Mouse (Mus musculus) liver, embryonic 13.5 days (tissue): Measurements from ENCODE around the gene Fam186b. TPM values are rescaled to one million over a fixed set of nuclear protein-coding genes. Genes with fewer than 3 reads are reported as not detected.
A peak's percentile ranks its signal among the peaks of the same experiment; 100 is the strongest.
"Not testable (repeated sequence)": the region's sequence is repeated elsewhere in the genome, so short reads cannot be mapped to it uniquely, and the experiment has no call there.

Source experiments
- ATAC-seq: fragments of 200-750 bp; cut with Nextera tagmentation; 2 replicates; pipeline ENCODE4 v1.8.0; 2017; ENCODE audit warnings: low read depth, mild to moderate bottlenecking, moderate number of reproducible peaks, moderate library complexity
- DNase-seq: peaks from one replicate; pipeline ENCODE4 v3.0.0; 2022
- H3K27ac ChIP-seq: fragments of 300-500 bp; sonication (generic); 2 replicates; pipeline ENCODE4 v1.5.1; 2015; ENCODE audit warnings: moderate library complexity, mild to moderate bottlenecking, inconsistent platforms
- H3K27me3 ChIP-seq: fragments of 300-500 bp; sonication (generic); 2 replicates; pipeline ENCODE4 v1.6.1; 2015; ENCODE audit warnings: mild to moderate bottlenecking, inconsistent platforms
- H3K36me3 ChIP-seq: fragments of 300-500 bp; sonication (generic); 2 replicates; pipeline ENCODE4 v1.6.1; 2015; ENCODE audit warnings: mild to moderate bottlenecking, inconsistent platforms
- H3K4me1 ChIP-seq: fragments of 300-500 bp; sonication (generic); replicated peaks from 2 replicates; pipeline ENCODE4 v1.6.1; 2015; ENCODE audit warnings: inconsistent platforms
- H3K4me2 ChIP-seq: fragments of 300-500 bp; sonication (generic); 2 replicates; pipeline ENCODE4 v1.6.1; 2015; ENCODE audit warnings: inconsistent platforms, mild to moderate bottlenecking, moderate library complexity
- H3K4me3 ChIP-seq: fragments of 300-500 bp; sonication (generic); replicated peaks from 2 replicates; pipeline ENCODE4 v1.5.1; 2015; ENCODE audit warnings: mild to moderate bottlenecking, inconsistent platforms
- H3K9ac ChIP-seq: fragments of 300-500 bp; sonication (generic); 2 replicates; pipeline ENCODE4 v1.6.1; 2015; ENCODE audit warnings: mild to moderate bottlenecking, inconsistent platforms
- H3K9me3 ChIP-seq: fragments of 300-500 bp; sonication (generic); replicated peaks from 2 replicates; pipeline ENCODE4 v1.6.1; 2016; ENCODE audit warnings: inconsistent platforms
- WGBS: fragments of 180-500 bp; shearing (Covaris S2); methylation state at CpG from one replicate; pipeline ENCODE4 v1.1.7; 2015; ENCODE audit not compliant: insufficient replicate concordance; 5-methylcytosine and 5-hydroxymethylcytosine counted together
- polyA plus RNA-seq: library from polyadenylated mRNA; unstranded; fragments of >200 nt; fragmentation: Nextera tagmentation; extraction: Ambion mirVana; gene quantifications from 2 replicates; pipeline ENCODE4 v1.2.1, GENCODE M21; 2015

Fam186b gene
- polyA plus RNA-seq, 1 experiment from 2014 or later: not detected

- H3K36me3 ChIP-seq: no peaks in the 10 kb centered on the region
- no peak for DNase-seq
- 75% methylated on average over 6 of the region's 6 CpGs for WGBS
- no peak for ATAC-seq
- H3K4me3 ChIP-seq: no peak overlapping the region
- H3K4me1 ChIP-seq: peaks cover 37% of the 10 kb centered on the region
- no peaks in the 10 kb centered on the region for H3K9me3 ChIP-seq
- no peak overlapping the region for H3K9ac ChIP-seq
- H3K27ac ChIP-seq: no peak overlapping the region
- no peak overlapping the region for H3K4me2 ChIP-seq
- no peaks in the 10 kb centered on the region for H3K27me3 ChIP-seq
Observed at GRCm38 (mm10) chr15:99255241-99255749, 40.4 kb downstream of the Fam186b start.

- H3K4me2 ChIP-seq: no peak overlapping the region
- ATAC-seq: no peak
- H3K27me3 ChIP-seq: no peaks in the 10 kb centered on the region
- no peak overlapping the region for H3K9ac ChIP-seq
- peaks cover 33% of the 10 kb centered on the region for H3K4me1 ChIP-seq
- H3K27ac ChIP-seq: no peak overlapping the region
- WGBS: 67% methylated on average over 2 of the region's 2 CpGs
- peaks cover 4% of the 10 kb centered on the region; the same call in 1 of the 2 replicates for H3K36me3 ChIP-seq
- H3K4me3 ChIP-seq: no peak overlapping the region
- DNase-seq: no peak
- H3K9me3 ChIP-seq: no peaks in the 10 kb centered on the region
Observed at GRCm38 (mm10) chr15:99254477-99255005, 41.1 kb downstream of the Fam186b start.

GRCm38 (mm10) chr15:99253772-99254171 is 41.9 kb downstream of the Fam186b start:
- 74% methylated on average over 6 of the region's 6 CpGs for WGBS
- no peak for DNase-seq
- ATAC-seq: no peak
- no peaks in the 10 kb centered on the region for H3K9me3 ChIP-seq
- peaks cover 28% of the 10 kb centered on the region for H3K4me1 ChIP-seq
- peaks cover 10% of the 10 kb centered on the region; the same call in 1 of the 2 replicates for H3K36me3 ChIP-seq
- H3K9ac ChIP-seq: no peak overlapping the region
- no peaks in the 10 kb centered on the region for H3K27me3 ChIP-seq
- H3K4me3 ChIP-seq: no peak overlapping the region
- H3K4me2 ChIP-seq: no peak overlapping the region
- H3K27ac ChIP-seq: no peak overlapping the region

DNA sequence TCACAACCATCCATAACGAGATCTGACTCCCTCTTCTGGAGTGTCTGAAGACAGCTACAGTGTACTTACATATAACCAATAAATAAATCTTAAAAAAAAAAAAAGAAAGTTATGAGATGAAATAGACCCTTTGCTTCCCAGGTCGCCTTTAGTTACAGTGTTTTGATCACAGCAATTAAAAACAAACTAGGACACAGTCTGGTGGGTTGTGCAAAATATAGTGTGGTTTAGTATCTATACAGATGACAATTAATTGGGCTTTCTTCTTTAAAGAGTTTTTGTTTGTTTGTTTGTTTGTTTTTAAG is 42.6 kb downstream of the Fam186b start:
- Histone ChIP-seq H3K36me3 (peaks cover 15% of the 10 kb centered on the region; the same call in 1 of the 2 replicates), H3K4me3 (peak overlapping the region; percentile 65; the same call in 1 of the 2 replicates), H3K4me1 (peaks cover 28% of the 10 kb centered on the region), H3K4me2 (peak overlapping the region; percentile 92)
- 47% methylated on average over 2 of the region's 2 CpGs for WGBS
- H3K9ac ChIP-seq, DNase-seq, H3K27ac ChIP-seq, H3K9me3 ChIP-seq, ATAC-seq, H3K27me3 ChIP-seq: not testable (repeated sequence)

- Histone ChIP-seq H3K4me2 (peak overlapping the region; percentile 92), H3K9ac (peak overlapping the region; percentile 72), H3K4me3 (peak overlapping the region; percentile 65), H3K27ac (peak overlapping the region; percentile 92), H3K9me3 (no peaks in the 10 kb centered on the region), H3K4me1 (peaks cover 28% of the 10 kb centered on the region), H3K36me3 (peaks cover 21% of the 10 kb centered on the region), H3K27me3 (no peaks in the 10 kb centered on the region)
- DNase-seq (no peak), ATAC-seq (peak; percentile 13; the same call in 1 of the 2 replicates)
- WGBS: 4% methylated on average over 22 of the region's 22 CpGs
Observed at GRCm38 (mm10) chr15:99252381-99253174, 43.1 kb downstream of the Fam186b start.

GRCm38 (mm10) chr15:99251626-99252380 is 43.9 kb downstream of the Fam186b start, which contains the start of gene Mcrs1:
Gene Mcrs1 (minus strand): TSS chr15:99251961.
- peaks cover 29% of the 10 kb centered on the region for H3K36me3 ChIP-seq
- no peaks in the 10 kb centered on the region for H3K9me3 ChIP-seq
- peak within 1 kb of the TSS; percentile 65 for H3K4me3 ChIP-seq
- H3K27me3 ChIP-seq: no peaks in the 10 kb centered on the region
- peak within 1 kb of the TSS; percentile 72 for H3K9ac ChIP-seq
- peak within 1 kb of the TSS; percentile 92 for H3K27ac ChIP-seq
- WGBS: under 1% methylated on average over 52 of the region's 52 CpGs
- H3K4me1 ChIP-seq: peaks cover 28% of the 10 kb centered on the region
- ATAC-seq (peak; percentile 87), DNase-seq (peak; percentile 93)
- H3K4me2 ChIP-seq: peak within 1 kb of the TSS; percentile 92

GRCm38 (mm10) chr15:99251111-99251510 is 44.6 kb downstream of the Fam186b start:
- H3K27me3 ChIP-seq, H3K27ac ChIP-seq, H3K9me3 ChIP-seq: not testable (repeated sequence)
- WGBS: under 1% methylated on average over 14 of the region's 15 CpGs
- DNase-seq (peak; percentile 24), ATAC-seq (peak; percentile 24)
- Histone ChIP-seq H3K9ac (peak overlapping the region; percentile 68), H3K4me1 (peaks cover 28% of the 10 kb centered on the region), H3K36me3 (peaks cover 36% of the 10 kb centered on the region), H3K4me2 (peak overlapping the region; percentile 92), H3K4me3 (peak overlapping the region; percentile 65)

DNA sequence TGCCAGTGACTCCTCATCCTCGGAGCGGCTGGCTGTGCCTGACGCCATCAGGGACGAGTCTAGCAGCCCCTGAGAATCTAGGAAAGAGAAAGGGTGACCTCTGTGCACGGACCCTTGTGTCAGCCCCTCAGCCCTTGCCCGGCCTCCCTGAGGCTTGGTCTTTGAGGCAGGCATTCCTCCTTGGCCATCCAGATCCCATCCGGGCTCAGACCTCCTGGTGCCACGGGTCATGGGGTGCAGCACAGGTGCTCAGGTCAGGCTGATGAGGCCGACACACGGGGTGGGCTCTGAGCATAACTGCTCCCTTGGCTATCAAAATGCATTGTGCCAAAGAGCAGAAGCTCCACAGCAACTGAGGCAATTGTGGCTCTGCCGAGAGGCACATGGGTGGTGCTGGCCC is 45.8 kb downstream of the Fam186b start:
- no peaks in the 10 kb centered on the region for H3K27me3 ChIP-seq
- peak overlapping the region; percentile 92; the same call in 1 of the 2 replicates for H3K4me2 ChIP-seq
- H3K9me3 ChIP-seq: no peaks in the 10 kb centered on the region
- no peak overlapping the region for H3K27ac ChIP-seq
- H3K9ac ChIP-seq: no peak overlapping the region
- WGBS: 83% methylated on average over 11 of the region's 11 CpGs
- H3K36me3 ChIP-seq: peaks cover 47% of the 10 kb centered on the region
- no peak for ATAC-seq
- H3K4me3 ChIP-seq: no peak overlapping the region
- H3K4me1 ChIP-seq: peaks cover 28% of the 10 kb centered on the region
- DNase-seq: no peak

DNA sequence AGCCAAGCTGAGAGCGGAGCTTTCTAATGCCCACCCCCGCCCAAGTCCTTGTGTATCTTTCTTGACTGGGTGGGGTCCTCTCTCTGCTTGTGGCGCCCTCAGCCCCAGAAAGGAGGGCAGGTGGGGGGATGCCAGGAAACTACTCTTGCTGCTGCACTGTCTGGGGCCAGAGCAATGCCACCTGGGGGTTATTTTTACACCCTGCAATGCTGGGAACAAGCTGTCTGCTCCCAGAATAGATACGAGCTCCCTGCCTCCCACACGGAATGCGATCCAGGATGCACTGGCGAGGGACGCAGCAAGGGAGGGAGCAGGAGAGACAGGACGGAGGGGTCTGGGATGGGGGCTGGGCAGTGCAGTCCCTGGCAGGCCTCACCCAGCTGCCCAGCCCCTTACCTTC is 46.7 kb downstream of the Fam186b start:
- H3K4me2 ChIP-seq: no peak overlapping the region
- H3K27me3 ChIP-seq: no peaks in the 10 kb centered on the region
- H3K4me3 ChIP-seq: no peak overlapping the region
- 83% methylated on average over 9 of the region's 9 CpGs for WGBS
- H3K9me3 ChIP-seq: no peaks in the 10 kb centered on the region
- peaks cover 20% of the 10 kb centered on the region for H3K4me1 ChIP-seq
- H3K27ac ChIP-seq: no peak overlapping the region
- no peak for ATAC-seq
- no peak for DNase-seq
- H3K9ac ChIP-seq: no peak overlapping the region
- H3K36me3 ChIP-seq: peaks cover 57% of the 10 kb centered on the region

DNA sequence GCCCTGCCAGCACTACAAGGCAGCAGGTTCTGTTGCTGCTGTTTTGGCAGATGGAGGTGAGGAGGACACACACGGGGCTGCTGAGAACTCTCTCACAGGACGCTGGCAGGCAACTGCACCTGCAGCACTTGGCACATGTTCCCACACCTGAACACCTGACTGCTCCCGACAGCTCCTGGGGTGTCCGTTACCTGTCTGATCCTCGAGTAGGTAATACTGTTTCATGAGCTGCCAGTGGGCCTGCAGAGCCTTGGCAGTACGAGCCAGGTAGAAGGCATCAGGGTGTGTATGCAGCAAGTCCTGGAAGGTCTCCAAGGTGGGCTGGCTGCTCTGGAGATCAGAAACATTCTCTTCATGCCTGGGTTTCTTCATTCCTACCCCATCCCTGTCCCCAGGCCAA is 49.0 kb downstream of the Fam186b start:
- H3K27me3 ChIP-seq, H3K4me2 ChIP-seq, H3K27ac ChIP-seq, H3K4me3 ChIP-seq, H3K9me3 ChIP-seq, H3K9ac ChIP-seq, ATAC-seq, DNase-seq, H3K4me1 ChIP-seq: not testable (repeated sequence)
- peaks cover 77% of the 10 kb centered on the region for H3K36me3 ChIP-seq
- 82% methylated on average over 6 of the region's 6 CpGs for WGBS

DNA sequence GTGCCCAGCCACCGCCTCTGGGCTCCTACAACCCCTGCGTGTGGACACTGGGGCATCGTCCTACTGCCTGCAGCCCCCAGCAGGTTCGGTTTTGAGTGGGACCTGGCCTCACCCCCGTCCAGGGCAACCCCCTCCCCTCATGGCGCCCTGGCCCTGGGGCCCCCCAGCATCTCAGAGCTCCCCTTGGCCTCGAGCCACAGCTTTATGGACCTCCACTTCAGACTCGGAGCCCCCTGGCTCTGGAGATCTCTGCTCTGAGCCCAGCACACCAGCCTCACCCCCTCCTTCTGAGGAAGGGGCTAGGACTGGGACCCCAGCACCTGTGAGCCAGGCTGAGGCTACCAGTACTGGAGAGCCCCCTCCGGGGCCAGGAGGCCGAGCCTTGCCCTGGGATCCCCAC is 53.6 kb downstream of the Fam186b start:
- H3K4me2 ChIP-seq: no peak overlapping the region
- H3K4me1 ChIP-seq: no peaks in the 10 kb centered on the region
- no peaks in the 10 kb centered on the region for H3K9me3 ChIP-seq
- no peak overlapping the region for H3K9ac ChIP-seq
- DNase-seq (no peak), ATAC-seq (no peak)
- WGBS: 75% methylated on average over 10 of the region's 10 CpGs
- 0 out of 2 replicates have a peak, but pooled peaks cover 2% of the 10 kb centered on the region for H3K27me3 ChIP-seq
- H3K36me3 ChIP-seq: peaks cover 52% of the 10 kb centered on the region
- H3K4me3 ChIP-seq: no peak overlapping the region
- H3K27ac ChIP-seq: no peak overlapping the region
